8 mouse cellular contexts compared by ENCODE assay signal in genomic region chr14:121422664-121423340, GRCm38 (mm10). TPM values are rescaled to one million over a fixed set of nuclear protein-coding genes. Genes with fewer than 3 reads are reported as not detected.
DNase-seq lines count a peak whose midpoint lies in the region; ATAC-seq and TF ChIP-seq lines count a peak whose summit lies in the region.

No protein-coding gene starts in this region.

- no peak overlapping the region for H3K9ac ChIP-seq in hindbrain, embryonic 13.5 days
- H3K9ac ChIP-seq in midbrain, postnatal 0 days (replicated peaks; ENCODE audit: low read length, poor library complexity, severe bottlenecking) = no peak overlapping the region

- 81% methylated on average over 4 of the region's 4 CpGs for WGBS in hindbrain, embryonic 13.5 days
- WGBS in midbrain, postnatal 0 days = 78% methylated on average over 4 of the region's 4 CpGs

- no peaks in the 10 kb centered on the region for H3K4me1 ChIP-seq in hindbrain, embryonic 13.5 days (replicated peaks)
- no peaks in the 10 kb centered on the region for H3K4me1 ChIP-seq in midbrain, postnatal 0 days (ENCODE audit: insufficient read depth, low read length)

- no peak overlapping the region for H3K27ac ChIP-seq in hindbrain, embryonic 13.5 days
- H3K27ac ChIP-seq in midbrain, postnatal 0 days (ENCODE audit: low read depth, low read length) = no peak overlapping the region

- H3K27me3 ChIP-seq in hindbrain, embryonic 13.5 days = no peaks in the 10 kb centered on the region
- H3K27me3 ChIP-seq in midbrain, postnatal 0 days (ENCODE audit: insufficient read depth, low read length) = no peaks in the 10 kb centered on the region

- no peak for TF ChIP-seq CTCF in midbrain, postnatal 0 days (IDR thresholded peaks at IDR 0.05)

- H3K9me3 ChIP-seq in hindbrain, embryonic 13.5 days = no peaks in the 10 kb centered on the region
- no peaks in the 10 kb centered on the region for H3K9me3 ChIP-seq in midbrain, postnatal 0 days (ENCODE audit: low read length)

- DNase-seq in B cell, adult 2 months = peak; percentile 44 to 54
- DNase-seq in adipocyte (ENCODE audit: low spot score) = peak; percentile 35
- peak; percentile 30 for DNase-seq in heart, postnatal 25 days (ENCODE audit: low spot score)
- peak; percentile 48 for DNase-seq in lung, postnatal 14 days
- DNase-seq in midbrain, postnatal 0 days (ENCODE audit: low spot score) = no peak
- DNase-seq in right cerebral cortex, postnatal 36 days (ENCODE audit: low spot score in 2 of 2) = no peak
- DNase-seq in testis, postnatal 10 days (ENCODE audit: low spot score) = no peak

- intact Hi-C loops in heart, postnatal 25 days (cut with DNase I) = loop anchor here (5.0 kb wide), 1 partner anchor 41 kb away; the partner anchor contains the start of gene Stk24

- H3K36me3 ChIP-seq in hindbrain, embryonic 13.5 days = no peaks in the 10 kb centered on the region
- H3K36me3 ChIP-seq in midbrain, postnatal 0 days (ENCODE audit: insufficient read depth, low read length) = no peaks in the 10 kb centered on the region

- ATAC-seq in hindbrain, embryonic 13.5 days (ENCODE audit: low FRiP score) = no peak
- no peak for ATAC-seq in midbrain, postnatal 0 days (ENCODE audit: low FRiP score)

- H3K4me3 ChIP-seq in hindbrain, embryonic 13.5 days = no peak overlapping the region
- H3K4me3 ChIP-seq in midbrain, postnatal 0 days (ENCODE audit: low read depth, low read length) = no peak overlapping the region

- no peak overlapping the region for H3K4me2 ChIP-seq in hindbrain, embryonic 13.5 days
- H3K4me2 ChIP-seq in midbrain, postnatal 0 days (ENCODE audit: low read depth, low read length, poor library complexity, severe bottlenecking) = no peak overlapping the region

RNA-seq across cellular contexts. Expression of gene Stk24, which starts 43.0 kb away (rescaled TPM):
- 10 to 100 TPM; 67.1 to 78.4 TPM for total RNA-seq in heart, postnatal 25 days (2021)
- 20.2 TPM in 2 replicates for polyA plus RNA-seq in hindbrain, embryonic 13.5 days (2015; fragmentation: Nextera tagmentation; extraction: Ambion mirVana)
- 19.5 and 22.3 TPM in 2 replicates for total RNA-seq in midbrain, postnatal 0 days (2014; rRNA removed)
- polyA plus RNA-seq in midbrain, postnatal 0 days (2015; fragmentation: Nextera tagmentation; extraction: Ambion mirVana) = 9.8 and 12.8 TPM in 2 replicates

Comparison
In these comparisons a context has a peak if more than half of its experiments do, and no peak if none do; other contexts are left out.
1. DNase-seq: peak in B cell, adult 2 months (2 of 2), adipocyte (single experiment), heart, postnatal 25 days (single experiment) and lung, postnatal 14 days (single experiment); none in midbrain, postnatal 0 days (single experiment), right cerebral cortex, postnatal 36 days (0 of 2) and testis, postnatal 10 days (single experiment).